Mouse (Mus musculus) neutrophil, adult 5-6 weeks (primary cell): ENCODE results near the gene Smbd1. TPM values are rescaled to one million over a fixed set of nuclear protein-coding genes. Genes with fewer than 3 reads are reported as not detected.

Experiments used
- ATAC-seq: fragments of 151-379, 151-347 bp; 2 replicates; pipeline ENCODE4 v1.8.0; 2017; ENCODE audit warnings: mild to moderate bottlenecking, moderate TSS enrichment; ENCODE audit not compliant: insufficient number of reproducible peaks, poor library complexity, low FRiP score, severe bottlenecking; ENCODE audit errors: extremely low read depth
- total RNA-seq: library from RNA; stranded (forward); fragments of 200-1000 nt; gene quantifications from 2 replicates; pipeline ENCODE4 v1.2.3, GENCODE M21; 2017

Smbd1 gene
- total RNA-seq, 1 experiment from 2014 or later, result not detected

GRCm38 (mm10) chr16:32764550-32764949 is 45.7 kb downstream of the Smbd1 start:
- ATAC-seq, result no peak

Other genes starting within 250 kb of the Smbd1 start
- 60.2 and 66.8 TPM in 2 replicates for gene Tfrc, start 201.6 kb downstream of the Smbd1 start, total RNA-seq
- 26.4 and 29.8 TPM in 2 replicates for gene Tnk2, start 166.6 kb downstream of the Smbd1 start, total RNA-seq
- gene Muc4, start 74.6 kb downstream of the Smbd1 start, total RNA-seq, result 11.8 and 14.4 TPM in 2 replicates
- gene Muc20, start 13.0 kb downstream of the Smbd1 start, total RNA-seq, result 0.49 and 0.93 TPM in 2 replicates
- gene Fyttd1, start 67.0 kb upstream of the Smbd1 start, total RNA-seq, result 77.2 and 90.9 TPM in 2 replicates
- gene Rubcn, start 67.3 kb upstream of the Smbd1 start, total RNA-seq, result 112 and 120 TPM in 2 replicates
- gene Lrch3, start 103.6 kb upstream of the Smbd1 start, total RNA-seq, result 64.3 and 67.0 TPM in 2 replicates
- gene Iqcg, start 245.7 kb upstream of the Smbd1 start, total RNA-seq, result 0.61 and 0.70 TPM in 2 replicates
- 1,140 and 1,232 TPM in 2 replicates for gene Rpl35a, start 246.0 kb upstream of the Smbd1 start, total RNA-seq